Mouse (Mus musculus) layer of hippocampus, postnatal 10 days (tissue): ENCODE measurements around the gene Dusp5. TPM values are rescaled to one million over a fixed set of nuclear protein-coding genes. Genes with fewer than 3 reads are reported as not detected.

ENCODE experiments used
- DNase-seq, 2 experiments: peaks; one replicate each; pipeline ENCODE4 v3.0.0; 2021; ENCODE audit warnings: low spot score in 2 of 2
- total RNA-seq, 2 experiments: library from RNA; stranded (reverse); gene quantifications; 2 replicates each; pipeline ENCODE4 v1.2.3; 2021

The Dusp5 gene
- total RNA-seq, 2 experiments from 2014 or later, result 9.3 to 10.1 TPM

DNA sequence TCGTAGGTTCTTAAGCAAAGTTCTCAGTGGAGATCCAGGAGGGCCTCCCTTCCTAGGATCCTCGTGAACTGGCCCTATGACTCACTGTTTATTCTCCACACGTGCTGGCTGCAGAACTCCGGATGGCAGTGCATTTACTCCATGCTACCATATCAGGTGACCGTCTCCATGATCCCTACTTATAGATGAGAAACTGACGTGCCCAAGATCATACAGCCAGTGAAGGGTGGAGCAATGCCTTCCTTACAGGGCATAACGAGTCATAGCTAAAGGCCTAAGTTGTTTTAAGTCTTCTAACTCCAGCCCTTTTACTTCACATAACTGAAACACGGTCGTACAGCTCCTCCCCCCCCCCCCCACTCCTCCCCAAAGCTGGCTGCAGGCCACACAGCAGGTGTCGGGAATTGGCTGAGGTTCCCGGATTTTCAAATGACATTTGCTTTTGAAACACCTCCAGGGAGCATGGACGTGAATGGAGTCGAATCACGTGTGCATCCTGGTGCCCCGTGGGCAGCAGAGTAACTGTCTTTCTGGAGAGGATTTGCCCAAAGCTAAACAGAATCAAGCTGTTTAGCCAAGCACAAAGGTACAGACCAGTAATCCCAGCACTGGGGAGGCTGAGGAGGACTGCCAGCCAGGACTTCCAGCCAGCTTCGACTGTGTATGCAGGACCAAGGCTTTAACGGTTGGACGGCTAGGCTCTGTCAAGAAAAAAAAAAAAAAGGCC, 11.4 kb upstream of the Dusp5 start:
- DNase-seq, result no peak

DNA sequence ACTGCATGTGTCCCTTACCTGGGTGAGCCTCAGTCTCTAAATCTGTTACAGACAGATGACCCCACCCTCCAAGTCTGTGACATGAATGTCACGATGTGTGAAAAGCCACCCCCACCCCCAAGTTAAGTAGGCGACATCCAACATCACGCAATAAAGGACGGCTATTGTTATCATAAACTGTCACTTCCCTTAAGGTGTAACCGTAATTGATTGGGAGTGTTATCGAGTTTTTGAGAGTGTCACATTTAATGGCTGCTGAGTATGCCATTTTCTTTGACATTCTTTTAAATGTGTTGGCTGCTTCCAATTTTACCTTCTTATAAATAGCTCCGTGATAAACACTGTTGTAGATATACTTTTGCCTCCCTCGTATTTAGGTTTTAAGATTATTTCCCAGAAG, 9.4 kb upstream of the Dusp5 start:
- no peak for DNase-seq

DNA sequence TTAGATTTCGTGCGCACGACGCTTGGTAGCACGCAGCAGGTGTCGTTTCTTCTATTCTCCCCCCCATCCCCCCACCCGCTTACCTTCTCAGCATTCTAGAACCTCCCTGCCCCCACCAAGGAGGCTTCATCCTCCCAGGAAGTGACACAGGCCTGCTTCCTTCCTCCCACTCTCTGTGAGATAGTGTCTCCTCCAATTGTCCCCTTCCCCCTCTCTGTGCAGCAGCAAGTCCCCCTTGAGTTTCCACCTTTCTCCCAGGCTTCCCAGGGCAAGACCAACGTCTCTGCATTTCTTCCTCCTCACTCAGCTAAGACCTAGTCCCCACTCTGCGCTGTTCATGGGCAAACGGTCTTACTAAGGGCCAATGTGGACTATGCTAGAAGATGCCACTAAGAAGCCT, 8.9 kb upstream of the Dusp5 start:
- no peak for DNase-seq

DNA sequence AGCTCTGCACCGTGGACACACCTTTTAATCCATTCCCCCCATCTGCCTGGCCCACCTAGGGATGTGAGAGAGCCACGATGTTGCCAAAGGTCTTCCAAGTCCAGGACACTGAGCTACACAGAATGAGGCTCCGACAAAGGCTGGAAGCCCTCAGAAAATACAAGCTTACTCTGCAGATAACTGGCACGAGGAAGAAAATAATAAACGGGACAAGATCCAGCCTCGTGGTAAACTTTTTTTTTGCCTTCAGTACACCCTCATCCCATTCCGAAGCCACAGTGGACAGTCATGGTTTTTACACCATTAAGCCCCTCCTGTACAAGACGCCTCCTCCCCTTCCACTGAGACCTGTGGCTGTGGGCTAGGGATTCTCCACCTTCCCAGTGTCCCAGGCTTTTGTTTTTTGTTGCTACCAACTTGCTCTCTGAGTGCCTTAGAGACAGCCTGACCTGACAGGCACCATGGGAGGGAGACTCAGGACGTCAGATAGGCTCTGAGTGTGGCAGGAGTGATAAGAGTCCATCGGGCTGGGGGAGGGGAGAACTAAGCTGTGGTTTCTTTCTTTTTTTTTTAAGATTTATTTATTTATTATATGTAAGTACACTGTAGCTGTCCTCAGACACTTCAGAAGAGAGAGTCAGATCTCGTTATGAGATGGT, 7.6 kb upstream of the Dusp5 start:
- DNase-seq, result no peak

DNA sequence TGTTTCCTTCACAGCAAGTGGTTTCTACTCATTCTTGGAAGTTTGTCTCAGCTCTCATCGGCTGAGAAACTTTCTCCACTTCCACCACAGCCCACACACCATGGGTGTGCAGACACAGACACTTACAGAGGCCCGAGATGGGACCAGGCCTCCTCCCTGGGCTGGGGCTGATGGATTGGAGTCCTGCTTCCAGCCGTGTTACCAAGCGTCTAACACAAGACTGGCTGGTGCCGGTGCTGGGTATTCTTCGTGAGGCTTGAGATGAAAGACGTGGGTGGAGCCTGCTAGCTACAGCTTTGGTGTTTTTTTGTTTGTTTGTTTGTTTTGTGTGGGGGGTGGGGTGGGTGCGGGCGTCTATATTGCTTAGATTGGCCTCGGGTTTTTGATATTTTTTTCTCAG, 1.4 kb upstream of the Dusp5 start:
- DNase-seq, result no peak

DNA sequence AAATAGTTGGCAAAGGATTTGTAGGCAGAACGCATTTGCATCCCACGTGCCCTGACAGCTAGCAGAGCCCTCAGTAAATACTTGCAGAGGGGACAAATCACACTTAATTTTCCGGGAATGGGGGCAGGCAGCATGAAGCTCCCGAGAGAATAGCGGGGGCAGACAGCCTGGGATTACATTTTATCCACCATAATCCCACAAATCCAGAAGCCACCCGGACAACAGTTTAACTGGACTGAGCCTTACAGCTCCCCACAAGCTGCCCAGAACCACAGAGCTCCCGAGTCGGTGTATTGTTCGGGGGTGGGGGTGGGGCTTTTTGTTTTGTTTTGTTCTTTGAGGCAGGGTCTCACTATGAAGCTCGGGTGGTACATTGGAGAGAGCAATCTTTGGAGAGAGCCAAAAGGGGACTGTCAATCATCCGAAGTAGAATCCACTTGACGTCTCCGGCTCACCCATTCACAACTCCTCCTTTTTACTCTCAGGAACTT, 733 bp upstream of the Dusp5 start:
- no peak for DNase-seq

DNA sequence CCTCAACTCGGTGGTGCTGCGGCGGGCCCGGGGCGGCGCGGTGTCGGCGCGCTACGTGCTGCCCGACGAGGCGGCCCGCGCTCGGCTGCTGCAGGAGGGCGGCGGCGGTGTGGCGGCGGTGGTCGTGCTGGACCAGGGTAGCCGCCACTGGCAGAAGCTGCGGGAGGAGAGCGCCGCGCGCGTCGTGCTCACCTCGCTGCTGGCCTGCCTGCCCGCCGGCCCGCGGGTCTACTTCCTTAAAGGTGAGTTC, 471 bp downstream of the Dusp5 start:
- no peak for DNase-seq

DNA sequence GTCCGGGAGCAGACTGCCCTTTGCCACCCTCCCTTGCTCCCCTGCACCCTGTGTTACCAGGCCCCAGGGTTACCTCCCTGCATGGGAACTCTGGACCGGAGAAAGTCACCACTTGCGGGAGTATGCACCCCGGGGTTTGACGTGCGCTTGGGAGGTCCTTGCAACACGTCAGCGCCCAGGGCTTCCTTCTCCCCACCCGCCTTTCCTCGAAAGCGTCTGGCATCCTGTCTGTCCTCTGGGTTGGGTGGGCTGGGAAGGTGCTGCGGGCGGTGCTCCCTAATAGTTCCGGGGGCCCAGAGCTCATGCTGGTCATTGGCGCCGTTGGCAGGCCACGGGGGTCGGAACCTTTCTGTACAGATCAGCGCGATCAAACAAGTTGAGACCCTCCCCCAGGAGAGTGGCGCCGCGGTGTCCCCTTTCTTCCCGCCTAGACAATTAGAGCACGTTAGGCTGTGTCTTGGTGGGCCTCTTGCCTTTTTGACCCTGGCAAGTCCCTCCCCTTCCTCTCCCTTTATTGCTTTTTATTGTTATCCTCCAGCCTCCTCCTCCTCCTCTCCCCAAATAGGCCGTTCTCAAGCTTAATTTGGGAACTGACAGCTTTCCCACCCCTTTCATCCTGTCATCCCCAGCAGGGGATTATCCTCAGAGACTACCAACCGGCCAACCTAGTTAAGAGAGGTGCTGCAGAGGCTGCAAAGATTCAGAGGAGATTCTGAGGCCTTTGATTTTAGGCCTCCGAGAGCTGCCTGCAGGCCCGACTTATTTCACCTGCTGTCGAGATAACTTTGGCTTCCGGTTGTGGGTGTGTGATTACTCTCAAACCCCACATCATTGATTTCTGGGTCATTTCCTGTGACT, 1.0 kb downstream of the Dusp5 start:
- peak in 1 of 2 experiments; percentile 33 for DNase-seq

DNA sequence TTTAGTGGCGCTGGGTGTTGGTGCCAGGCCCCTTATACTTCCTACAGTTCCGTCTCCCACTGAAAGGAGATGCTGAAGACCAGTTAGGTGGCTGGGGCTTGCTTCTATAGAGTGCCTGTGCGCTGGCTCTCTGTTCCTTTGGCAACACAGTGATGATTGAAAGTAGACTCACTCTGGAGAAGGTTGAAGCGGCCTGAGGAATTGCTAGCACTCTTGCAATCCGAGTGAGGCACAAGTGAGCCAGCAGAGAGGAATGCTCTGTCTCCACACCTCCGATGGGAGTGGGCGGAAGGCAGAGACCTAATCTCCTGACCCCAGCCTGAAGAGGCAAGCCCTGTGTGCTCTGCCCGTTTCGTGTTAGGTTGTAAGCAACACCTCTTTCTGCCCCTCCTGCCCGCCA, 2.5 kb downstream of the Dusp5 start:
- DNase-seq, result no peak

DNA sequence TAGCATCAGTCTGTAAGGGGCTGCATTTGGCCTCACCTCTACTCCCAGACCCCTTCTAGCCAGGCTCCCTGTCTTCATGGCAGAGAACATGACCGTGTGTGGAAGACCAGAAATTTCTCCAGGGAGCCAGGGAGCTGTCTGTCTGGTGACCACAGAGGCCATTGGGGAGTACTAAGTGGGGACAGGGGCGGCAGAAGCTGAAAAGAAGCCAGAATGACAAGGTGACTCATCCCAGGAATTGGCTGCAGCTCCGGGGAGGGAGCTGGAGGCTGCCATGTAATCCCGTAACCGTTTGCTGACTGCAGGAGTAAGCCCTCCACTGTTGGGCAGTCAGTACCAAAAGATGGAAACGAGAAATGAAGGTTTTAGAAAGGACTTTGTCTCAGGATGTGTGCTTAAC, 3.1 kb downstream of the Dusp5 start:
- DNase-seq, result no peak

DNA sequence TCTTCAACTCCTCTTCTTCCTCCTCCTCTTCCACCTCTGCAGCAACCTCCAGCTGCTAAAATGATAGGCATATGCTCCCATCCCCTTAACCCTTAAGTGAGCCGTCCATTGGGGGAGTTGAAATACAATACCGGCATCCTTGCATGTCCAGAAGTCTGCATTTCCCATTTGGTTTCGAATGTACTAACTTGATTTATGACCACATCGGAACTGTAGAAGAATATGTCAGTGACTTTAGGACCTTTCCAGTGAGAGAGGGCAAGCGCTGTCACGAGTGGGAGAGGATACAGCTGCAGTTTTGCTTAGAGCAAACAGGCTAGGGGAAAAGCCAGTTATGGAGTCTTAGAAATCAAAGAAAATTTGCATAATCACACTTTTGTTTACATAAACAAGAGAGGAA, 3.8 kb downstream of the Dusp5 start:
- DNase-seq, result no peak

DNA sequence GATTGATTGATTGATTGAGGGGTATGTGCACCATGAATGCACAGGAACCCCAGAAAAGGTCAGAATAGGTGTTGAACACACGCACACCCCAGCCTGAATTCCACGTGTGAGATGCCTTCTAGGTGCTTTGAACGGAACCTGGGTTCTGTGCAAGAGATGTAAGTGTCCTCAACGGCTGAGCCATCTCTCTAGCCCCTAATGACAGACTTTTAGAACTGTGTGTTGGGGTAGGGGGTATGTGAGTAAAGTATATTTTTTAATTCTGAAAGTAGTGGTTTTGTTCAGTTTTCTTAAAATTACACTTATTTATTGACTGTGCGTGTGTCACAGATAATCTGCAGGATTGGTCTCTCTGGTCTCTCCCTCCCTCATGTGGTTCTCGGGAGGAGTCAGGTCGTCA, 4.3 kb downstream of the Dusp5 start:
- no peak for DNase-seq

DNA sequence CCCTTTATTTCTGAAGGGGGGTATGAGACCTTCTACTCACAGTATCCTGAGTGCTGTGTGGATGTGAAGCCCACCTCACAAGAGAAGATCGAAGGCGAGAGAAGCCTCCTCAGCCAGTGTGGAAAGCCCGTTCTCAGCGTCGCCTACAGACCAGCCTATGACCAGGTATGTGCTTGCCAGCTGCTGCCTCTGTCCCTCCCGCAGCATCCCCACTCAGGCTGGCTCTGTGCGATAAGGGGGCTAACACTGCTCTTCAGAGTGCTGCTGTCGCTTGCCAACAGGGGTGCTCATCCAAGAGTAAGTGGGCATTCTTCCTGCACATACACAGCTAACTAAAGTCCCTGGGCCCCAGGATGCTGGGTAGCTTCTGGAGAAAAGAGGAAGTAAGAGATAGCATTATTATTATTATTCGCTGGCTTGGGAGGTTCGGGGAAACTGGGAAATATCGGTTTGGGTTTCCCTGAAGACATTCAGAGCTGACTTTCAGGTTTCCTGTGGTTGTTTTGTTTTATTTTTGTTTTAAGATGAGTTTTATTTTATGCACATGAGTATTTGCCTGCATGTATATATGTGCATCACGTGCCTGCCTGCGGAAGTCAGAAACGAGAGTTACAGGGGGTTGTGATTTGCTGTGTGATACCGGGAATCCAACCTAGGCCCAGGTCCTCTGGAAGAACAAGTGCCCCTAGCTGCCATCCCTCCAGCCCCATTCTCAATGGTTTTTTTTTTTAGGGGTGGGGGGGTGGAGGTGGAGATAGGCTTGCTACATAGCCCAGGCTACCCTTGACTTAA, 5.1 kb downstream of the Dusp5 start:
- no peak for DNase-seq

DNA sequence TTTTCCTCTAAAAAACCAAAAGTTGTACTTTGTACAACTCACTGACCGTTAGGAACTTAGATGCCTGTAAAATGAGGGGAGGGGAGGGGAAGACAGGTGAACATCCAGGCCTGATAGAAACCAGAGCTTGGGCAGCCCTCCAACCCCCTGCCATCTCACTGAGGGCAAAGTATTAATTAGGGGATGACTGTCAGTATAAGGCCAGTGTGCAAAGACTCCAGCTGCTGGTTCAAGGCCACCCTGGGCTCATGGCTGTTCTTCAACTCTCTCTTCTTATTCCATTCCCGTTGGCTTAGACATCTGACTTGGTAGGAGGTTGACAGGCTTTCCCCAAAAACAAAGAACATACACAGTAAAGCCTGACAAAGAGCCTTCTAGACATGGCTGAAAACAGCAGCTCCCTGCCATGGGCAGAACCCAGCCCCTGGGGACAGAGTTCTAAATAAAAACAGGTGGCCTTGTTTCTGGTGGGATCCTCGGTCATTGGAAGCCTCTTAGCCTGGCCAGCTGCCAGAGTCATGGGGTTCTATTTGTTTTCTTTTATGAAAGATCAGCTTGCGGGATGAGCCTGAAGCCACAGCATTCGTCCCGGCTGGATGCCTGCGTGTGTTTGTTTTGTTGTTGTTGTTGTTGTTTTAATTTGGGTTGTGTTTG, 6.0 kb downstream of the Dusp5 start:
- no peak for DNase-seq

DNA sequence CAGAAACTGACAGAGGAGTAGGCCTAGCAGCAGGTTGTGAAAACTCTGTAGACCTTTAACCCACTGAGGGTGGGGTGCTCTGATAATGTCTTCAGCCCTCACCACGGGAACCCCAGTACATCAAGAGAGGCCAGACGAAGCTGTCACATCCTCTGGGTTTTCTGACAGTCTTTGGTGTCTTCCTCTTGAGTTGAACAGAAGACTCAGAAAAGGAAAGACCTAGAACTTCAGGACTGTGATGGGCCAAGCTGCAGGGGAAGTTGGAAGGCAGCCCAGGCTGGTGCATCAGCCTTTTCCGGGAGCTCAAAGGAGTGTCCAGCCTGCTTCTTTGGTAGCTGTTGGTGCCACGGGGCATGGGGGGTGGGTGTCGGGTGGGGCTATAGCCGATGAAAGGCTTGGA, 6.5 kb downstream of the Dusp5 start:
- no peak for DNase-seq

DNA sequence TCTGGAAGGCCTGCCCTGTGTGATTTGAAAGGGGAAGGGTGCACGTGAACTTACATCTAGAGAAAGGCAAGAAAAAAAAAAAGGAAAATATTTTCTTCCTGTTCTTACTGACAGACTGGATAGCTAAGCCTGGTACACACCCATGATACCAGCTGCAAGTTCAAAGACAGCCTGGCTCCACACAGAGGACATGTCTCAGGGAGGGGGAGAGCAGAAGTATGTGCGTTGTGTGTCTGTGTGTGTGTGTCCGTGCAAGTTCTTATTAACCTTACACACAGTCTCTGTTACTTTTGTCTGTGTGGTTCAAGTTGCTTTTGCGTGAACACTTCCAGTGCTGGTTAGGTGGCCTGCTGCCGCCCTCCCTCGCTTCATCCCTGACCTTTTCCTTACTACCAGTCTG, 7.3 kb downstream of the Dusp5 start:
- DNase-seq, result no peak

DNA sequence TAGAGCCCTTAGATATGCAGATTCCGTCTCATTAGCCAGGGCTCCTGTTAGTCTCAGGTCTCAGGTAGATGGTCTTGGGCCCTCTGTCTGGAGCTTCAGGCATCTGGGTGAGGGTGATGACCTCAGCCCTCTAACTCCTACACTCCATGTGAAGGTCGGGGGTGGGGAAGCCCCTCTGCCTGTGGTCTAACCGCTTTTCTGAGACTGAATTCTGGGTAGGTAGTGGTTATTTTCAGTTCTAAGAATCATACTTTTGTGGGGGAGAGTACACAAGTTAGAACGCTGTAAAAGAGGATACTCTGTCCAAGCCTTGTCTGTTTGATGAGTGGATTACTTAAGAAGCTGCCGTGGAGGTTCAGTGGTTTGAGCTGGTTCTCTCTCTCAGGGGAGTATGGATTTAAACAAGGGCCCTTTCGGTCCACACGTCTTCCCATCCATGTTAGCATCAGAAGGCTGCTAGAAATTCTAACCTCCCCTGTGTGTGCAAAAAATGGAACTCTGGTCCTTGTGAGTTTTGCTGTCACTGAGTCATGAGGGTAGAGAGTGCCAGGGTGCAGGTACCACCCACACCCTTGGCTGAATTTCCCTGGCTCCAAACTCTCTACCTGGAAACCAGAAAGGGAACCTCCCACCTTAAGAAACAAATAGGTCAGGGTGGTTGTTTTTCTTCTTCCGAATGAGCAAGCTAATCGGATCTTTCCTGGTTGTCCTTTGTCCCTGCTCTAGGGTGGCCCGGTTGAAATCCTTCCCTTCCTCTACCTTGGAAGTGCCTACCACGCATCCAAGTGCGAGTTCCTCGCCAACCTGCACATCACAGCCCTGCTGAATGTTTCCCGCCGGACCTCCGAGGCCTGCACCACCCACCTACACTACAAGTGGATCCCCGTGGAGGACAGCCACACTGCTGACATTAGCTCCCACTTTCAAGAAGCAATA, 8.1 kb downstream of the Dusp5 start:
- DNase-seq, result no peak

DNA sequence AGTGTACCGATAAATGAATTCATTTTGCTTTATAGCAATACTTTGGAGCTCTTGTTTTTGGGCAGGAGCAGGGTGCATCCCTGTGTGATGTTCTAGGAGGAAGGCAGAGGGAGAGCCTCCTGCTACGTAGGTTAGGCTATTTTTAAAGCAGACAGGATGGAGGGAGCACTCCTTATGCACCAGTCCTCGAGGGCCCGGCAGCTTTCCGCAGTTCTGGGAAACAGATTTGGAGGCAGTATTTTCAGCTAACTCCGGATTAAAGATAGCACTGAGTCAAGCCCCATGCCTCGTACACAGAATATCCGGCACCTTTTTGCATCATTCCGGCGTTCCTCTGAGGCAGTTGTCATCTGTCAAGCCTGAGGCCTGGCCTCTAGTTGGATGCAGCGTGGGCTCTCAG, 9.1 kb downstream of the Dusp5 start:
- DNase-seq, result no peak

DNA sequence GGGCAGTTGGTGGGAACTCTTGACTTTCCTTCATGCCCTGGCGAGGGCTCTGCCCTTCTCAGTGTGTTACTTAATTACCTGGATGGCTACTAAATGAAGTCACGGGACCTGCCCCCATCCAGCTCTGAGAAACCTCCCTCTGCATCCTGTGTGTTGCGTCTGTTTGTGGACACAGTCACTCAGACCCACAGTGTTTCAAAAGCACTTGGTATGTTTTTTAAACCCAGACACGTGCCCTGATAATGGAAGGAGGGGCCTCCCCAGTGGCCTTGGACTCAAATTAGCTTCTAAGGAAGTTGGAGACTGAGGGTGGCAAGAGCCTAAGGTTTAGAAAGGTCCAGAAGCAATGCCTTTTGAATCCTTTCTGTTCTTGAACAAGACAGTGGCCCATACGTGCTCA, 9.9 kb downstream of the Dusp5 start:
- no peak for DNase-seq

DNA sequence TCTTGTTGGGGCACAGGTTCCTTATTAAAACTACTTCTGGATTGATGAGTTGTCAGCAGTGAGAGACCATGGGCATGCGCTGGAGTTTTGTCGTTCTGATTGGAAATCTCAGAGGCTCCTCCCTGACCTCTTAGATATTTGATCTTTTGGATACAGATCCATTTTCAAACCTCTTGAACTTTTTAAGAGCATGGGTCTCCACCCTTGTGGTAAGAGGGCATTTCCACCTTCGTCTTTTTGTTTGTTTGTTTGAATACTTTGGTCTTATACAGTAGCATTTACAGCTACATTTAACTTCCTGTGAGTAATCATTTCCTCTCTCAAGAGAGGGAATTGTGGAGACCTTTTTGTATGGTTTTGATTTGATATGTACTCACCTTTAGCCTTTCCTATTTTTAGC, 10.4 kb downstream of the Dusp5 start:
- no peak for DNase-seq
